Mouse (Mus musculus): ENCODE data around the gene Nkx3-2. TPM values are rescaled to one million over a fixed set of nuclear protein-coding genes. Genes with fewer than 3 reads are reported as not detected.

The Nkx3-2 gene
- total and polyA plus RNA-seq, 2 experiments from 2014 or later = not detected

DNA sequence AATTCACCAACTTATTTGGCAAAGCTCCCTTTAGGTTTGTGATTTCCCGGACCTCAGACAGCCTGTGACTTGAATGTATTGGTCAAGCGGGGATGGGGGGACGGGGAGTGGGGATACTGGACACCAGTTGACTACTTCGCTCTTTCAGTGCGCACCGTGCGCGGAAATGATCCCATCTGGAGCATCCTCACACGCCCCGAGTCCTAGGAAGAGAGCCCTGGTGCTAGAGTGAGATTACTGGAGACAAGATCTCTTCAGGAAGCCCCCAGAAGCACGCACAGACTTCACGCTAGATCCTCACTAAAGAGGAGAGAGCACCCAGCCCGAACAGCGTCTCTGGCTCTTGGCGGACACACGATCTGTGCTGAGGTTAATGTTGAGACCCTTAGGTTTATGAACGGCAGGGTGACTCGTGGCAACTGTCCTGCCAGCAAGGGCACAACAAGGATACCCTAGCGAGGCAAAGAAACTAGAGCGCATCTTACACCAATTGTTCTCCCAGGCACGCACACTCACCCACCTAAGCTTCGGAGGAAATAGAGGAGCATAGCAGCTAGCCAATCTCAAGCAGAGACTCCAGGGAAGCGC is 8.8 kb downstream of the Nkx3-2 start:
- Histone ChIP-seq H3K9me3 (ENCODE audit: low read length) (no peaks in the 10 kb centered on the region), H3K36me3 (ENCODE audit: insufficient read depth, low read length) (no peaks in the 10 kb centered on the region), H3K4me1 (ENCODE audit: insufficient read depth, low read length) (no peaks in the 10 kb centered on the region), H3K4me2 (ENCODE audit: low read depth, low read length, poor library complexity, severe bottlenecking) (no peak overlapping the region), H3K4me3 (ENCODE audit: low read depth, low read length) (no peak overlapping the region), H3K27me3 (ENCODE audit: insufficient read depth, low read length) (peaks cover 89% of the 10 kb centered on the region), H3K9ac (replicated peaks; ENCODE audit: low read length, poor library complexity, severe bottlenecking) (no peak overlapping the region), H3K27ac (ENCODE audit: low read depth, low read length) (no peak overlapping the region)
- ATAC-seq (ENCODE audit: low FRiP score) (no peak), DNase-seq (ENCODE audit: low spot score) (no peak)
- 2% methylated on average over 23 of the region's 23 CpGs for WGBS
- no peak for TF ChIP-seq CTCF (IDR thresholded peaks at IDR 0.05)

- ATAC-seq (ENCODE audit: low FRiP score) (no peak), DNase-seq (ENCODE audit: low spot score) (no peak)
- 0% methylated on average over 16 of the region's 16 CpGs for WGBS
- Histone ChIP-seq H3K9me3 (ENCODE audit: low read length) (no peaks in the 10 kb centered on the region), H3K36me3 (ENCODE audit: insufficient read depth, low read length) (no peaks in the 10 kb centered on the region), H3K4me2 (ENCODE audit: low read depth, low read length, poor library complexity, severe bottlenecking) (no peak overlapping the region), H3K4me3 (ENCODE audit: low read depth, low read length) (no peak overlapping the region), H3K9ac (replicated peaks; ENCODE audit: low read length, poor library complexity, severe bottlenecking) (no peak overlapping the region), H3K4me1 (ENCODE audit: insufficient read depth, low read length) (no peaks in the 10 kb centered on the region), H3K27me3 (ENCODE audit: insufficient read depth, low read length) (peaks cover 87% of the 10 kb centered on the region), H3K27ac (ENCODE audit: low read depth, low read length) (no peak overlapping the region)
- TF ChIP-seq CTCF (IDR thresholded peaks at IDR 0.05) = no peak
Measured at GRCm38 (mm10) chr5:41754836-41755235, 9.5 kb downstream of the Nkx3-2 start.

- Histone ChIP-seq H3K27ac (ENCODE audit: low read depth, low read length) (no peak overlapping the region), H3K9ac (replicated peaks; ENCODE audit: low read length, poor library complexity, severe bottlenecking) (no peak overlapping the region), H3K4me2 (ENCODE audit: low read depth, low read length, poor library complexity, severe bottlenecking) (no peak overlapping the region), H3K4me1 (ENCODE audit: insufficient read depth, low read length) (no peaks in the 10 kb centered on the region), H3K4me3 (ENCODE audit: low read depth, low read length) (no peak overlapping the region), H3K27me3 (ENCODE audit: insufficient read depth, low read length) (peaks cover 89% of the 10 kb centered on the region), H3K9me3 (ENCODE audit: low read length) (no peaks in the 10 kb centered on the region), H3K36me3 (ENCODE audit: insufficient read depth, low read length) (no peaks in the 10 kb centered on the region)
- DNase-seq (ENCODE audit: low spot score) (no peak), ATAC-seq (ENCODE audit: low FRiP score) (no peak)
- no peak for TF ChIP-seq CTCF (IDR thresholded peaks at IDR 0.05)
- WGBS = 1% methylated on average over 17 of the region's 17 CpGs
Measured at GRCm38 (mm10) chr5:41754226-41754775, 10.0 kb downstream of the Nkx3-2 start.

DNA sequence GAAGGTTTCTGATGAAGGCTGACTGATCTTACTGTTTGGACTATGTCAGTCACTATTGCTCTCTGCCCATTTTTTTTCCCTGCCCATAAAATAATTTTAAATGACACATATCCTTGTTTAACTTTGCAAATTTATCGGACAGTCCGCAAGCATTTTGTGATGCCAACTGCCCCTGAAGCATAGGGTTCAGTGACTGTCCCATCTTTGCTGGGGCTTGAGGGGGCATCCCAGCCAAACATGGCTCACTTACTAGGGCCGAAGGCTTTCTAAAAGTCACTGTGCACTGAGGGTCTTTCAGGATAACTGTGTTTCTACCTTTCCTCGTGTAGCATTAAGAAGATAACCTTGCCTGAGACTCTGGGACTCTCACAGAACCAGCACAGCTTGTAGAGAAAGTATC is 11.6 kb downstream of the Nkx3-2 start:
- Histone ChIP-seq H3K27ac (ENCODE audit: low read depth, low read length) (no peak overlapping the region), H3K27me3 (ENCODE audit: insufficient read depth, low read length) (peaks cover 86% of the 10 kb centered on the region), H3K4me3 (ENCODE audit: low read depth, low read length) (no peak overlapping the region), H3K9me3 (ENCODE audit: low read length) (no peaks in the 10 kb centered on the region), H3K9ac (replicated peaks; ENCODE audit: low read length, poor library complexity, severe bottlenecking) (no peak overlapping the region), H3K36me3 (ENCODE audit: insufficient read depth, low read length) (no peaks in the 10 kb centered on the region), H3K4me2 (ENCODE audit: low read depth, low read length, poor library complexity, severe bottlenecking) (no peak overlapping the region), H3K4me1 (ENCODE audit: insufficient read depth, low read length) (no peaks in the 10 kb centered on the region)
- 26% methylated on average over 4 of the region's 4 CpGs for WGBS
- DNase-seq (ENCODE audit: low spot score) = no peak
- no peak for ATAC-seq (ENCODE audit: low FRiP score)
- TF ChIP-seq CTCF (IDR thresholded peaks at IDR 0.05) = no peak

DNA sequence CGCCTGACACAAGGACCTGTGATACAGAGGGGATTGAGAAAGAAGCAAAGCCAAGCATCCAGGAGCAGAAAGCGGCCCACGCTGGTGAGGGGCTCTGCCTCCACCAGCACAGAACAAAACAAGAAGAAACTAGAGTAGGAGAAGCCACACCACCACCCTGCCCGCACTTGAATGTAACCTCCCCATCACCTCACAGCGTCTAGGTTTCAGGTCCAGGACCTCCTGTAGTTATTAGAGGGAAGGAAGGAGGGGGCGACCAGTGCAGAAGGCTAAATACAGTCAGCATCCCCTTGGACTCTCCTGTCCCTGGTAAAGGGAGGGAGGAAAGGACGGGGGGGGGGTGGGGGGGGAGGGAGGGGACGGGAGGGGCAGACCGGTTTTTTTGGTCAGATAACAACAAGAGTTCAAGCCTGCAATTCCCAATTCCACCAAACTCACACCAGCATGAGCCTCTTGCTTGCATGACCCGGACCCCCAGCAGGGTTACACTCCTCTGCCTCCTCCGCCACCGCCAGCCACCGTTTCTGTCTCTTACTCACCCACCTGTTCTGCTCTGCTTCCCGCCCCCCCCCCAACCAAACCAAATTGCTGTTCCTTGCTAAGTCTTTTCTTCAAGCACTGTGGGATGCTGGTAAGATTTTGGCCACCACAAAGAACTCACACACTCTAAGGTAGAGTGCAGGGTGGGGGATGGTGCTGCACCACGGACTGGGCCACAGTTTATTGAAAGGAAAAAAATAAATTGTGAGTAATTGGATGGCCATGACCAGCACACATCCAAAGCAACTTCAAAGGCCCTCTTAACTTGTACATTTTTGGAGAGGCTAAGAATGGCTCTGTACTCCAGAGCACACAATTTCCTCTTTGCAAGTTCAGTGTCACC is 19.2 kb downstream of the Nkx3-2 start:
- no peaks in the 10 kb centered on the region for H3K9me3 ChIP-seq (ENCODE audit: low read length)
- H3K4me3 ChIP-seq (ENCODE audit: low read depth, low read length) = no peak overlapping the region
- no peaks in the 10 kb centered on the region for H3K36me3 ChIP-seq (ENCODE audit: insufficient read depth, low read length)
- no peak overlapping the region for H3K9ac ChIP-seq (replicated peaks; ENCODE audit: low read length, poor library complexity, severe bottlenecking)
- no peak for TF ChIP-seq CTCF (IDR thresholded peaks at IDR 0.05)
- peaks cover 53% of the 10 kb centered on the region for H3K27me3 ChIP-seq (ENCODE audit: insufficient read depth, low read length)
- DNase-seq (ENCODE audit: low spot score) (no peak), ATAC-seq (ENCODE audit: low FRiP score) (no peak)
- H3K4me1 ChIP-seq (ENCODE audit: insufficient read depth, low read length) = no peaks in the 10 kb centered on the region
- WGBS = 8% methylated on average over 10 of the region's 15 CpGs
- H3K27ac ChIP-seq (ENCODE audit: low read depth, low read length) = no peak overlapping the region
- H3K4me2 ChIP-seq (ENCODE audit: low read depth, low read length, poor library complexity, severe bottlenecking) = no peak overlapping the region

DNA sequence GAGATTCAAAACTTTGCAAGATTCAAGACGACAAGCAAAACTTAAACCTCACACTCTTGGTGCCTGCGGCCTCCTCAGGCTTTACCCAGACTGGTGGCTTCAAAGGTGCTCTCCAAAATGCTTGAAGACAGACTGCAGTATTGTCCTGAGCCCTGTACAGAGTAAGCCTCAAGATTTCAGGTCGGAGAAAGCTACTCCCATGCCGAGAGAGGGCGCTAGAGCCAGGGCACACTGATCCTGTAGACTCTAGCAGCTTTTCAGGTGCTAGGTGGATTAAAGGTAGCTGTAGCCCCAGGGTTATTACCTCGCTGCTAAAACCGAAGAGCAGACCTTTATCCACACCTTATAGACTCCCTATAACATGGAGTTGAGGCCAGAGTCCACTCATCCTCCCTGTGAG is 20.1 kb downstream of the Nkx3-2 start:
- Histone ChIP-seq H3K36me3 (ENCODE audit: insufficient read depth, low read length) (no peaks in the 10 kb centered on the region), H3K9me3 (ENCODE audit: low read length) (no peaks in the 10 kb centered on the region), H3K27ac (ENCODE audit: low read depth, low read length) (no peak overlapping the region), H3K4me3 (ENCODE audit: low read depth, low read length) (no peak overlapping the region), H3K9ac (replicated peaks; ENCODE audit: low read length, poor library complexity, severe bottlenecking) (no peak overlapping the region), H3K27me3 (ENCODE audit: insufficient read depth, low read length) (peaks cover 44% of the 10 kb centered on the region), H3K4me1 (ENCODE audit: insufficient read depth, low read length) (no peaks in the 10 kb centered on the region), H3K4me2 (ENCODE audit: low read depth, low read length, poor library complexity, severe bottlenecking) (no peak overlapping the region)
- DNase-seq (ENCODE audit: low spot score) (no peak), ATAC-seq (ENCODE audit: low FRiP score) (no peak)
- TF ChIP-seq CTCF (IDR thresholded peaks at IDR 0.05) = no peak
- WGBS = 16% methylated on average over 7 of the region's 7 CpGs
